Mouse (Mus musculus) gastrocnemius, postnatal 36 days (tissue): ENCODE data around the gene Exosc7. TPM values are rescaled to one million over a fixed set of nuclear protein-coding genes. Genes with fewer than 3 reads are reported as not detected.

Experiments used
- DNase-seq, 2 experiments: peaks; one replicate each; pipeline ENCODE4 v3.0.0; 2022
- intact Hi-C: fragments of 180-260 bp; cut with DNase I; formaldehyde crosslinking; loops from one replicate; pipeline ENCODE4 v1.15.1; 2025
- long read RNA-seq, 2 experiments: library from polyadenylated mRNA; stranded (forward); transcript quantifications; one replicate each; pipeline ENCODE4 v2.0.0; 2021
- total RNA-seq, 2 experiments: library from RNA; stranded (reverse); gene quantifications; 2 replicates each; pipeline ENCODE4 v1.2.3; 2021

Exosc7 gene
- total RNA-seq = 10 to 100 TPM; 16.6 to 19.7 TPM
- long read RNA-seq, experiment 1, transcript Exosc7-201 (8 exons, 1,053 nt) = major isoform, 34 of 42 reads
- long read RNA-seq, experiment 1, partial matches to known transcripts = 4 of 42 reads
- long read RNA-seq, experiment 1, other reads (novel, unspliced or antisense) = 4 of 42 reads
- long read RNA-seq, experiment 2, transcript Exosc7-201 (8 exons, 1,053 nt) = major isoform, 50 of 61 reads
- long read RNA-seq, experiment 2, partial matches to known transcripts = 7 of 61 reads
- long read RNA-seq, experiment 2, other reads (novel, unspliced or antisense) = 3 of 61 reads

DNA sequence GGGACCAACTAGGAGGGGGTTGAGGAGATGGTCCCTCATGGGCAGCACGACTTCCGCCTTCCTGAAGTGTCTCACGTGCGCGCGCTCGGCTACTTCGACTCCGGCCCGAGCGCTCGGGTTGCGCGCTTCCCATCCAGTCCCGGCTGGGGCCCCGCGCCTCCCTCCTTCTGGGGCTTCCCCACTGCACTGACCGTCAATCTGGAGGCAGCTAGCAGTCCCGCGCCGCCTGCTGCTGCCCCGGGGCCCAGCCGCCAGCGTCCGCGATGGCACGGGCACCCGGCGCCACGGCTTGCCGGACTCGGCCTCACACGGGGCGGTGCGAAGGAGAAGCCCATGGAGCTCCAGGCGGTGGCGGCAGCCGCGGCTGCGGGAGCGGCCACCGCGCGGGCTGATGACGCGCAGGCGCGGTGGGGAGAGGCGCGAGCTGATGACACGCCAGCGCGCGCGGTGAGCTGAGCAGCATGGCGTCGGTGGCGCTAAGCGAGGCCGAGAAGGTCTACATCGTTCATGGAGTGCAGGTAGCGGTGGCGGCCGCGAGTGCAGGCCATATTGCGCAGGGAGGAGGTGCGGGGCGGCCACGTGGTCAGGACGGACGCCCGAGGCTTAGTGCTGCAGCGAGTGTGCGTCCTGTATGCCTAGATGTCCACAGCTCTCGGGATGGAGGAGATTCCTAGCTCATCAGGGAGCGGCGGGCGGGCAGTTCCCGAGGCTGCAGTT, at the start of gene Exosc7, which contains the start of gene Zdhhc3:
Exosc7 (plus strand) TSS at position 411 of the 717 bp plus-strand sequence.
Zdhhc3 (minus strand) TSS at position 401 of the 717 bp plus-strand sequence.
- intact Hi-C loops = no loop called here
- peak; percentile 73 to 81 for DNase-seq

DNA sequence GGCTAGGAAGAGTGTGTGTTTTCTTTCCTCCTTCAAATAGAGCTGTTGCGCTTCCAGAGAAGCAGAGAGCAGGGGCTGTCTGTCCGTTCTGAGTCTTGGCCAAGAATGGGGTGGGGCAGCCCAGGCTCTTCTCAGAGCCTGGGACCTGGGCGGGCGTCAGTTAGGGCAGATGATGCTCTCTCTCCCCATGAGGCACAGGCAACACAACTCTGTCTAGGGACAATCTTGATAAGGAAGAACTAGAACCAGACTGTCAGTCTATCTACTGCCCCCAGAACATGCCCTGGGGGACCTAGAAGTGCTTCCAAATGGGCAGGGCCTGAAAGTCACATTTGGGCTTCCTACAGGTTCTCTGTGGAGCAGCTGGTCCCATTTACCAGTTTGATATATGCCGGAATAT, 33.9 kb upstream of the Exosc7 start:
- intact Hi-C loops = loop anchor here (2.0 kb wide), 1 partner anchor 70 kb away; no protein-coding TSS in a partner anchor
- no peak for DNase-seq

DNA sequence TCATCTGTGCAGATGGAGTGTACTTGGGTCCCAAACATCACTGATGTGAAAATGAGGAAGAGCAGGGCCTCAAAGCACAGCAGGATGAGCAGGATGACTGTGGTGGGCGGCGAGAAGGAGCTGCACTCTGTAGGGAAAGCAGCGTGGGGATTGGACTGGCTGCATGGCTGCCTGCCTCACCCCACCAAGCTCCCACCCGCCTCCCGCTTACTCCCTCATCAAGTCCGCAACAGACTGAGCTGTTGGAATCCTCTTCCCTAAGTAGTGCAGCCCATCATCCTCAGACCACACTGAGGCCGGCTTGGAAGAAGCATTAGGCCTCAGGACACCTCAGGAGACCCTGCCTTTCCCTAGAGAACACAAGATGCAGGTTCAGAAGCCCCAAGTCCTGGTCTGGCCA, 32.7 kb upstream of the Exosc7 start:
- DNase-seq = no peak
- intact Hi-C loops = no loop called here

DNA sequence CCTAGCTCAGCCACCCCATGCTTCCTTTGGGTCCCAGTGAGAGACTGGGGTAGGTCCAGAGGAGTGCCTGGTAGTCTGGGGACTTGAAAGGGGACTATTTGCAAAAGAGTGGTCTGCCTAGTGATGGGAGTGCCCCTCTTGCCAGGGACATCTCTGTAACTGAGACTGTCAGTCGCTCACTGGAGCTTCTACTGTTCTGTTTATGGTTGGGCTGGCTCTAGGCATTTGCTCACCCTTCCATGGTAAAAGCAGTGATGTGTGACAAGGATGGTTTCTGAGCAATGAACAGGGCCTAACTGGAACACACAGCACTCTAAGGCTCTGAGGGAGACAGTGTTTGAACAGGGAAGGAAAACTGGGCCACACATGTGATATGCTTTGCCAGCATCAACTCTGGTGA, 32.2 kb upstream of the Exosc7 start:
- DNase-seq = no peak
- intact Hi-C loops = no loop called here

DNA sequence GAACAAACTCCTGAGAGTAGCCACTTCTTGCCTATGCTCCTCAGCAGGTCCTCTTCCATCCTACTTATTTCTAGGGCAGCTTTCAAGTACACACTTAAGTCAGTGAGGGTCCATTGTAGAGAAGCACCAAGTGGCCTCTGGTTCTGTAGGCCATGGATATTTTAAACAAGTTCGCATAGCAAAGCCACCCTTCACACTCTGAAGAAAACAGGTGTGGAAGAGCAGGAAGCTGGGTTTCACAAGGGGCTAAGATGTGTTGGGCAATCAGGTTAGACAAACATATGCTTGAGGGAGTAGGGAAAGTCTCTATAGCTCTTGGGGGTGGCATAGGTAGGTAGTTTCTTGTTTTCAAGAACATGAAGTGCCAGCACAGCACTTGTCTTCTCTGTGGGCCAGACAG, 27.6 kb upstream of the Exosc7 start:
- intact Hi-C loops = no loop called here
- DNase-seq = no peak

DNA sequence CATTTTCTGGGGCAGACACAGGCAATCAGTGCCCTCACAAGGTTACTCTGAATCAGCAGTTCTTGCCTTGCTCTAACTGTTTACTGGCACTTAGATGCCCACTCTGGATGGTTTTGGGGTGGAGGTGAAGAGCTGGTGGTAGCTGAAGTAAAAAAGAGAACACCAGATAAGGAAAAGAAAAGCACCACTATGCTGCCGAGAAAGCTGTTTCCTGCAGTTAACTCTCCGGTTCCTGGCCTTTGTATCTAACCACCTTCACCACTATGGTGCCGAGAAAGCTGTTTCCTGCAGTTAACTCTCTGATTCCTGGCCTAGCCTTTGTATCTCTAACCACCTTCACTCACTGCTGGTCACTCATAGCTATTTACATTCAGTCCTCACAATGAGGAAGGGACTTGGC, 25.5 kb upstream of the Exosc7 start:
- intact Hi-C loops = no loop called here
- DNase-seq = no peak

DNA sequence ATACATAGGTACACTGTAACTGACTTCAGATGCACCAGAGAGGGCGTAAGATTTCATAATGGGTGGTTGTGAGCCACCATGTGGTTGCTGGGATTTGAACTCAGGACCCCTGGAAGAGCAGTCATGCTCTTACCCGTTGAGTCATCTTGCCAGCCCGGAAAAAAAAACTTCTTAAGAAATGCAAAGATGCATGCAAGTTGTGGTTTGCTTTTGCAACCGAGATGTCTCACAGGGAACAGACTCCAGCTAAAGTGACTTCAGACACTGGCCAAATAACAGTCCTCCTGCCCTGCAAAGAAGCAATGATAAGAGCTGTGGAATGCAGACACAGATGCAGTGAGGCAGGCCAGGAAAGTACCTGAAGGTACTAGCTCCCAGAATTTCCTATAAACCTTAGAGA, 22.2 kb upstream of the Exosc7 start:
- intact Hi-C loops = no loop called here
- DNase-seq = no peak

DNA sequence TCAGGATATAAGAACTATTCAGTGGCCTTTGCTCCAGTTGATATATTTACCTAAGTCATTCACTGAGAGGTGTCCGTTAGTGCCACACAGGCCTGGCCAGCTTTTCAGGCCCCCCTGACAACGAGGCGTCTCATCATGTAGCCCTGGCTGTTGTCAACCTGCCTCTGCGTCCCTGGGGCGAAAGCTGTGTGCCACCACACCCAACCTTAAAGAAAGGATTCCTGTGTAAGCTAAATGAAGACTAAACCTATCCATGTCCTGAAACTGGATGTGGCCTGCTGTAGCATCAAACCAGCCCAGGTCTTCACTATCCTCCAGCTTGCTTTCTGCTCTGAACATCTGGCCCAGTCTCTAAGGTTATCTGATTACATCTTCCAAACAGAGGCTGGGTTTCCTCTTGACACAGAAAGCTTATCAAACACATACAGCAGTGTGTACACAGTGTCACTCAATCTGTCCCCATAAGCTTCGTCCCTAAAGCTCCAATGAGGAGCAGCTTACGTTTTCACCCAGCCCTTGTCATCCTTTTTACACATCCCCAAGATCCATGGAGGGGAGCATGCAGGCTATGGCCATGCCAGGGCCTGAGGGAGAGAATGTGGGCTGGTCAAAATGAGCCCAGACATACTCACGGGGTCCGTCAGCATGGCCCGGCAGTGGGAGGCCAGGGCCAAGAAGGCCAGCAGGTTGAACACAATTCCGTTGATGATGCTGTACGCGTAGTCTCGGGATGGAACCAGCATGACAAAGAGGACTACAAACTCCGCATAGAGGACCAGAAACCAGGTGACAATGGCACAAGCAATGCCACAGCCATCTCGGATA, 13.2 kb upstream of the Exosc7 start:
- DNase-seq = no peak

DNA sequence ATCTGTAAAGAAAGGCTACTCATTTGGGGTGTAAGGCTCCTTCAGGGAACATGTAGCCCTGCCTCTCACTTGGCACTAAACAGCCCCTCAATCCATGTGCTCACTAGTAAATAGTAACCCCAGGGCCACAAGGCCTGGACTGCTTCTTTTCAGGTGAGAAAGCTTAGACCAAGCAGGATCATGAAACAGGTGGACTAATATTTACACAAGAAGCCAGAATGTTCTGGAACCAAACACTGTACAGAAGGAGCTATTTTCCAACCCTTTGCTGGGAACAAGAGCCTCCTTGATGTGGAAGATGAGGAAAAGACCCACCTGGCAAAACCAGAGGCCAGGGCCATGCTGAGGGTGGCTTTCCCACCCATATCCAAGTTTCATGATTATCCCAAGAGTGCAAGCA, 9.6 kb upstream of the Exosc7 start:
- intact Hi-C loops = no loop called here
- no peak for DNase-seq

More for the DNA sequence above, 13.2 kb upstream of the Exosc7 start:
- intact Hi-C loops = no loop called here

DNA sequence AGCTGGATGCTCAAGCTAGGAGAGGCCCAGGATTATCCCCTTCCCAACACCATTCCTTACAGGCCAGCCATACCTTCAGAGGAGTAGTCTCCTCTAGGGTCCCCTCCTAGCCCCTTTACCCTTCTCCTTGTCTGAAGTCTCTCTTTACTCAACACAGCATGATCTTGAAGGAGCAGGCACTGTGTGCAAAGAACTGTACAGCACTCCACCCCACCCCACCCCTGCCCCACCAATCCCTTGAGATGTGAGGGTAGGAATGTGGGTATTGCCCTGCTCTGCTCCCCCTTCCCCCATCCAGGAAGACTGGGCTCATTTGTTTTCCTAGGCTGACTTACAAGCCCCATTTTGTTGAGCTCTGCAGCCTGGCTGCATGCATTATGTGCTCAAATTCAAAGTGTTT, 8.7 kb upstream of the Exosc7 start:
- intact Hi-C loops = no loop called here
- DNase-seq = no peak

DNA sequence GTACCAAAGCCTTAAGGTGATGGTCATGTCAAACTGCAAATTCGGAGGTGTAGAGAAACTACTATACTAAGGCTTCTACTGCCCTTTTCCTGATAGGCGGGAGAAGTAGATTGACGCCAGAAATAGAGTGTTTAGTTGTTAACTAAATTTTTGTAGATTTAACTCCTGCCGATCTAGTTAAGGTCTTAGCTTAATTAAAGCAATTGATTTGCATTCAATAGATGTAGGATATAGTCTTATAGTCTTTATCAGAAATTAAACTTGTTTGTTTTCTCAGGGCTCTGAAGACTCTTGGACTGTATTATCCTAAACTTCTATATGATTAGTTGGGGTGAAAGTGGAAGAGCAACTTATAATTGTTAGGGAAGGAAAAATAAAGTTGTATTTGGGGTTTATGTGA, 5.8 kb upstream of the Exosc7 start:
- no peak for DNase-seq
- intact Hi-C loops = no loop called here

DNA sequence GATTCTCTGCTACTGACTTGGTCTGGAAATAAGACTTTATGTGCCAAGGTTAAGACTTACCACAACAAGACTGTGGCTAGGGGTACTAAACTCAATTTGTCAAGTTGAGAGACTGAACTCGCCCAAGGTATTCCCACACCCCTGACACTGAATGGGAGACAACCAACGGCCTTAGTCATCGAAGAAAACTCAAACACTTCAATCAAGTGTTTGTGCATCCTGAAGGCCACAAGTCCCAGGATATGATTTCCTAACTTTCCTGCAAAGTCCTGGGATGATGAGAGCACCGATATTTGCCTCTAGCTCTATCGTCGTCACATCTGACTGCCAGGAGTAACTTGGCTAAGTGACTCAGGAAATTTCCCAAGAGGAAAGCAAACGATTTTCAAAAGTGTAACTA, 3.8 kb upstream of the Exosc7 start:
- intact Hi-C loops = no loop called here
- DNase-seq = no peak

DNA sequence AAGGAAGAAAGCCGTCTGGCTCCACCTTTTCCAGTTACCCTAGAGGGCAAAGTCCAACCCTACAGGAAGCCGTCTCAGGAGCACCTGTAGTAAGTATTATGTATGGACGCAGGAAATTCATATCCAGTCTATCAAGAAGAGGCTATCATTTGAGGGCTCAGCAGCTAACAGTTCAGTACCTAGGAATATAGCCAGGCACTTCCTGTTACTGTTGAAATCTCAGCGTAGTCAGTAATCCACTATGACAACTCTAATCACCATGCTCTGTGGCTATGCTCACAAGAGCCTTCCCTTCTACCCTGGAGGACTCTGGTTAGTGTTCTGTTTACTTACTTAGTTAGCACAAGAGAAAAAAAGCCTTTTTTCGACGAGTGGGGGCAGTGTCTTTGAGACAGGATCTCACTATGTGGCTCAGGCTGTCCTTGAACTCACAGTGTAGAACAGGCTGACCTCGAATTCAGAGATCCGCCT, 1.2 kb upstream of the Exosc7 start:
- DNase-seq = no peak

DNA sequence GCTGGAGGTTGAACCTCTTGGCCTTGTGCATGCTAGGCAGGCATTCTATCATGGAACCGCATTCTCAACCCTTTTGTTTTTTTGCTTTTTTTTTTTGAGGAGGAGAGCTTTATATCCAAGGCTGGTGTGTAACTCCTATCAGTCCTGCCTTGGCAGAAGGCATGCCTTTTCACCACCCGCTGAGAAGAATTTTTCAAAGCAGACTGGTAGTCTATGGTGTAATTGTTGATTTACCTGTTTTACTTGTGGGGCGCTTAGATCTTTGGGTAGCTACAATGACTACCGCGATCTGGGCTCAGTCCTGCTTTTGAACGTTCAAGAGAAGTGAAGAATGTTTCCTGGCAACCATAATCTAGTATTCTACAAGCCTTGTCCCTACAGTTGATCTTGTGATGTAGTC, 916 bp downstream of the Exosc7 start:
- intact Hi-C loops = no loop called here
- DNase-seq = no peak

More for the DNA sequence above, 1.2 kb upstream of the Exosc7 start:
- intact Hi-C loops = no loop called here

DNA sequence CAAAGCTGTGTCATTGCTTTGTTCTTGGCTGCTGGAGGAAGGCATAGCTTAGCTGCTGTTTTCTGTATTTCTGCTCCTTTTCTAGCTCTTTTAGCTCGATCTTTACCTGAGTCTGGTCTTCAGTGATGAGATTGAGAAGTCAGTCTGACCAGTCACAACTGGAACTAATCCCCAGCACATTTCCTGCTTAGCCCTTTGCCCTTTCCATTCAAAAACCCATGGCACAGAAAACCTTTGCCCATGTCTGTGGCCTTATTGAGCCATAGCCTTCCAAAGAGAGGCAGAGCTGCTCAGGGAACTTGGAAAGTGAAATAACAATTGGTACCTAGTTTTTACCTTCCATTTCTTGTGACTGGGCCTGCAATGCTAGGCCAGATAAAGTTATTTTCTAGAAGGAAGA, 2.6 kb downstream of the Exosc7 start:
- DNase-seq = no peak
- intact Hi-C loops = no loop called here

DNA sequence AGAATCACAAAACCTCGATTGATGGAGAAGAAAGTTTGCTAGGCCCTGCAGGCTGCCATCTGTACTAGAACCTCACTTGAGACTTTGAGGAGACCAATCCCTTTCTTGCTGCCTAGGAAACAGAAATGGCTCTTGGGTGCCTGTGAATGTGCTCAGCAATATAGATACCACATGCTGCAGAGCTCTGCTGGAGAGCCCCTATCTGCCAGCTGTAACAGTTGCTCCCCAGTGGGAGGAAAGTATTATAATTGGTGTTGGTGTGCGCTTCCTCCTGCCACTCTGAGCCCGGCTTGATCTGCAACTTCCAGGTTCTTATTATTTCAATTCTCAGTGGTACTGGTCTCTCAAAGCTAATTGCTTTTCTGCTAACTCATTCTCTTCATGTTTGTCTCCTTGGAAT, 10.0 kb downstream of the Exosc7 start:
- intact Hi-C loops = no loop called here
- no peak for DNase-seq

DNA sequence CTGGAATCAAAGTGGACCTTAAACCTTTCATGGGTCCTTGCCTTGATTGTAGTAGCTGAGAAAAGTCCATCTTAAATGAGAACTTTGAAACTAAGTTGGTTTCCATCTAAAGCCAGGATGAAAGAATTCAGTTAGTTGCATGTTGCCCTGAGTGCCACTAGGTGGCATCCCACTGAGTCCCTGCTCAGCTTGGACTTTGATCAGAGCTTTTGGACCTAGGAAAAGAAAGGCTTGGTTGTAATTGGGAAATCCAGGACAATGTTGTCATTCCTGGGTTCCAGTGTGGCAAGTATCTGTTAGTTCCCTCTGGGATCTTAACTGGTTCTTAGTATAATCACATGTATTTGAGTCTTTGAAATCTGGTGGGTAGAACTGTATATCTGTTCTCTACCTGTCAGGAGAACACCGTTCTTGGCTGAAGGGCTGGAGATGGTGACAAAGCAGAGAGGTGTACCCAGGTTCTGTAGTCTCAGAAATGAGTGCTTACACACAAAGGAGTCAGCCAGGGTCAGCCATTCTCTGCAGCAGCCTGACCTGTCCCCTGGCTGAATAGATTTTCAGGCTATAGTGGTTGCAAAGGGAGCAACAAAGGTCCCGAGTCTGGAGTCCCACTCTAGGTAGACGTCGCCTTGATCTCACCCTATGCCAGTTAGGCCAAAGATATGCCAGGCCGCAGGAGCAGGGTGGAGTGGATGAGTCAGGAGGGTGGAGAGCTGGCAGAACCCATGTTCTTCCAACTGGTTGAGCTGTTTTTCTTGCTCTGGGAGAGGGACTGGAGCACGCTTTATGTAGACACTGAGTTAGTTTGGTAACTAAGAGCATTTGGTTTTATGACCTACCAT, 10.8 kb downstream of the Exosc7 start:
- intact Hi-C loops = no loop called here

DNA sequence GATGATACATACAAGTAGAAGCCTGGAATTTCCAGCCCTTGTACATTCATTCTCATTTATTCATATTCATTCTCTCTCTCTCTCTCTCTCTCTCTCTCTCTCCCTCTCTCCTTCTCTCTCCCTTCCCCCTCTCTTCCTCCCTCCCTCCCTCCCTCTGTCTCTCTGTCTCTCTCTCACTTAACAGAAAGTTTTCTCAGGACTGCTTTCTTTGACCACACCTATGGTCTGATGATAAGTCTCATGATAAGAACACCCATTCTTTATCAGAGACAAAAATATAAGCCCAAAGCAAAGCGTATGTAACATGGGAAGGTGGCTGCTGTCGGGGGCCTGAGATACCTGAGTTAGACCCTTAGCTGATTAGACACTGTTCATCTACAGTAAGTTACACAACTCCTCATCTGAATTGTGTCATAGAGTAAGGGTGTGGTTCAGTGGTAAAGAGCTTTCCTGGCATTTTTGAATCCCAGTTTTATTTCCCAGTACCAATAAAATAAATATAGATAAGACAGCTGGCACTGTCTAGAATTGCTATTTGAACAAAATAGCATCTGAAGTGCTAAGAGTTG, 11.5 kb downstream of the Exosc7 start:
- no peak for DNase-seq
- intact Hi-C loops = no loop called here

More for the DNA sequence above, 10.8 kb downstream of the Exosc7 start:
- no peak for DNase-seq

DNA sequence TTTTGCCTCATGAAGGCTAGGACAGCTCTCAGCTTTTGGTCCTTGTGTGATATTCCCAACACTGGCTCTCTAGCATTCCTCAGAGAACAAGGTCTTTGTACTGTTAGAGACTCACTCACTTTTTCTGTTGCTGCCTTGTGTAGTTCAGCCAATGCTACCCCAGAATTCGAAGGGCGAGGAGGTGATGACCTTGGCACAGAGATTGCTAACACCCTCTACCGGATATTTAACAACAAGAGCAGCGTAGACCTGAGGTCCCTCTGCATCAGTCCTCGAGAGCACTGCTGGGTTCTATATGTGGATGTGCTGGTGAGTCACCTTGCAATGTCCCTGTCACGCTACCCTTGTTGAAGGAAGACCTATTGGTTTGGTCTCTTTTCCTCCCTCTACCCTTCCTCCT, 14.6 kb downstream of the Exosc7 start:
- intact Hi-C loops = no loop called here
- no peak for DNase-seq

DNA sequence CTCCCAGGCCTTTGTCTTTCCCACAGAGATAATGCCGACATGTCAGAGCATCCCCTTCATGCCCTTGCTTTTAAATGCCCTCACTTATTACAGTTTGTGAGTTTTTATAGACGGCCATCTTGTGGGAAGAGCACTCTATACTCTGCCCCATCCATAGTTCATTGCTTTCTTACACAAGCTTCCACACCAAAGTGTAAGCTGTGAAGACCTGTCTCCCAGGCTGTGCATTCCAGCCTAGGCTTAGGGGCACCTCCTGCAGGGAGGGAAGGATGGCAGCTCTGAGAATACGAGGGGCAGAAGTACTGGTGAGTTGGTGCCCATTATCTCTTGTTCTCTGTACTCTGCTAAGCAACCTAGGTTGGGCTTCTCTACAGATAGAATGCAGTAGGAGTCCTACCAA, 20.0 kb downstream of the Exosc7 start:
- no peak for DNase-seq
- intact Hi-C loops = no loop called here
